Mouse (Mus musculus) heart, embryonic 14.5 days (tissue): Measurements from ENCODE around the gene Myo1h. TPM values are rescaled to one million over a fixed set of nuclear protein-coding genes. Genes with fewer than 3 reads are reported as not detected.

Experiments used
- ATAC-seq: fragments of 200-750 bp; cut with Nextera tagmentation; 2 replicates; pipeline ENCODE4 v1.8.0; 2017; ENCODE audit warnings: low read depth, moderate TSS enrichment; ENCODE audit not compliant: insufficient number of reproducible peaks, insufficient read depth, low FRiP score
- H3K27ac ChIP-seq, 2 experiments: fragments of 200-500 bp in 1 of 2; fragments of 300-500 bp in 1 of 2; sonication (generic) in 1 of 2; replicated peaks in 1 of 2; 2 replicates each; pipeline ENCODE4 v1.5.1; 2012 to 2014; ENCODE audit warnings: low read depth in 2 of 2, low read length in 2 of 2, control low read depth in 1 of 2, mild to moderate bottlenecking in 1 of 2, mixed read lengths in 1 of 2; ENCODE audit not compliant: control insufficient read depth in 1 of 2, insufficient read depth in 1 of 2
- H3K27me3 ChIP-seq: fragments of 300-500 bp; sonication (generic); 2 replicates; pipeline ENCODE4 v1.6.1; 2014; ENCODE audit warnings: mild to moderate bottlenecking, low read length, control low read depth; ENCODE audit not compliant: control insufficient read depth, insufficient read depth
- H3K36me3 ChIP-seq: fragments of 300-500 bp; sonication (generic); 2 replicates; pipeline ENCODE4 v1.6.1; 2014; ENCODE audit warnings: mild to moderate bottlenecking, control low read depth, low read length, mixed read lengths; ENCODE audit not compliant: control insufficient read depth, insufficient read depth
- H3K4me1 ChIP-seq, 2 experiments: fragments of 200-500 bp in 1 of 2; fragments of 300-500 bp in 1 of 2; sonication (generic) in 1 of 2; 2 replicates each; pipeline ENCODE4 v1.6.1; 2012 to 2014; ENCODE audit warnings: low read length in 2 of 2, control low read depth in 1 of 2, mixed read lengths in 1 of 2; ENCODE audit not compliant: control insufficient read depth in 2 of 2, insufficient read depth in 2 of 2
- H3K4me2 ChIP-seq: fragments of 300-500 bp; sonication (generic); 2 replicates; pipeline ENCODE4 v1.6.1; 2014; ENCODE audit warnings: mild to moderate bottlenecking, low read length
- H3K4me3 ChIP-seq, 2 experiments: fragments of 200-500 bp in 1 of 2; fragments of 300-500 bp in 1 of 2; sonication (generic) in 1 of 2; 2 replicates each; pipeline ENCODE4 v1.5.1; 2012 to 2014; ENCODE audit warnings: low read length in 2 of 2, mild to moderate bottlenecking in 2 of 2, control low read depth in 1 of 2, low read depth in 1 of 2, moderate library complexity in 1 of 2; ENCODE audit not compliant: control insufficient read depth in 1 of 2, insufficient read depth in 1 of 2
- H3K9ac ChIP-seq: fragments of 300-500 bp; sonication (generic); 2 replicates; pipeline ENCODE4 v1.6.1; 2014; ENCODE audit warnings: mild to moderate bottlenecking, low read length
- H3K9me3 ChIP-seq: fragments of 300-500 bp; sonication (generic); 2 replicates; pipeline ENCODE4 v1.6.1; 2016; ENCODE audit warnings: low read length, control low read depth; ENCODE audit not compliant: control insufficient read depth
- WGBS: fragments of 180-500 bp; shearing (Covaris S2); extraction: QIAGEN DNeasy Blood & Tissue Kit; methylation state at CpG from one replicate; pipeline ENCODE4 v1.1.7; 2014; 5-methylcytosine and 5-hydroxymethylcytosine counted together
- polyA plus RNA-seq: library from polyadenylated mRNA; unstranded; fragments of >200 nt; fragmentation: Nextera tagmentation; extraction: Ambion mirVana; gene quantifications from 2 replicates; pipeline ENCODE4 v1.2.1, GENCODE M21; 2014

Gene Myo1h
- polyA plus RNA-seq, 1 experiment from 2014 or later: 1.4 TPM

GRCm38 (mm10) chr5:114380209-114381012, 91.4 kb downstream of the Myo1h start, which contains the start of the genes Kctd10 and Ube3b:
Gene Kctd10 (minus strand): TSS chr5:114380508.
Gene Ube3b (plus strand): TSS chr5:114380607.
- Histone ChIP-seq H3K9ac (peak within 1 kb of the TSS; percentile 84), H3K4me1 (peaks cover 19 to 56% of the 10 kb centered on the region in 2 experiments), H3K27ac (peak within 1 kb of the TSS; percentile 86 to 95), H3K36me3 (peaks cover 31% of the 10 kb centered on the region), H3K27me3 (no peaks in the 10 kb centered on the region), H3K4me2 (peak within 1 kb of the TSS; percentile 95), H3K4me3 (peak within 1 kb of the TSS; percentile 73 to 76), H3K9me3 (no peaks in the 10 kb centered on the region)
- peak; percentile 91 for ATAC-seq
- under 1% methylated on average over 74 of the region's 74 CpGs for WGBS

DNA sequence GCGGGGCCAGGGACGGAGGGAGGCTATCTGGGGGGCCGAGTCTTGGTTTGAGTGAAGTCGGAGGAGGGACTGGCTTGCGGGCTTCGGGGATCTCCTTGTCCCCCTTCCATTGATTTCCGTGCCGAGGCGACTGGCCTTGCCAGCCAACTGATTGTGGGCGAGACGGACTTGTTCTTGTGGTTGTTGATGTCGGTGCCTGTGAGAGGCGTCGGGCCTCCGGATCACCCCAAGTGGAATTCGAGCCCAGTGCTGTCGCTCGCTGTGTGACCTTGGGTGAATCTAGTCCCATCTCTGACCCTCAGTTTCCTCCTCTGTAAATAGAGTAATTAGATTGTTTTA, 92.0 kb downstream of the Myo1h start:
- peak overlapping the region; percentile 73 to 76 for H3K4me3 ChIP-seq
- peak overlapping the region; percentile 95 for H3K4me2 ChIP-seq
- no peak; the same call in 1 of the 2 replicates for ATAC-seq
- peak overlapping the region; percentile 86 to 95 for H3K27ac ChIP-seq
- H3K36me3 ChIP-seq: peaks cover 31% of the 10 kb centered on the region
- no peaks in the 10 kb centered on the region for H3K27me3 ChIP-seq
- WGBS: under 1% methylated on average over 18 of the region's 18 CpGs
- H3K4me1 ChIP-seq: peaks cover 18 to 53% of the 10 kb centered on the region in 2 experiments
- H3K9me3 ChIP-seq: no peaks in the 10 kb centered on the region
- peak overlapping the region; percentile 84 for H3K9ac ChIP-seq

GRCm38 (mm10) chr5:114383184-114383904, 94.4 kb downstream of the Myo1h start:
- Histone ChIP-seq H3K4me2 (no peak overlapping the region), H3K27me3 (no peaks in the 10 kb centered on the region), H3K4me1 (peaks cover 7 to 30% of the 10 kb centered on the region in 2 experiments), H3K36me3 (peaks cover 48% of the 10 kb centered on the region), H3K27ac (no peak overlapping the region), H3K4me3 (no peak overlapping the region), H3K9ac (no peak overlapping the region), H3K9me3 (no peaks in the 10 kb centered on the region)
- 78% methylated on average over 9 of the region's 9 CpGs for WGBS
- ATAC-seq: no peak

DNA sequence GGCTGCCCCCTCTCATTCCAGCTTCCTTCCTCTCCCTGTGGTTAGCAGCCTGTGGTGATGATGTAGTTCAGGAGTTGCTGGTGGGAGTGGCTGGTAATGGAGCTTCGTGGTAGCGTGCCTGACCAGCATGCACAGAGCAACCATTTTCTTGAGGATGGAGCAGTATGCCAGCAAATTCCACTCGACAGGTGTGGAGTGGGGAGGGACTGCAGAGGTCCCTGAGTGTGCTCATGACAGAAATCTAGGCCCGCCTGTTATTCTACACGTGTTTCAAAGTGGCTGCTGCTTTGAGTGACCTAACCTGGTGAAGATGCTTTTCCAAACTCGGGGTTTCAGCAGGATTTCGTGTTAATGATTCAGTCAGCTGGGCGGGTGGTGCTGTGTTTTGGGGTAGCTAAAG, 95.5 kb downstream of the Myo1h start:
- WGBS: 87% methylated on average over 8 of the region's 8 CpGs

GRCm38 (mm10) chr5:114393169-114393568, 104.2 kb downstream of the Myo1h start:
- WGBS: 73% methylated on average over 9 of the region's 9 CpGs
- no peak overlapping the region for H3K27ac ChIP-seq
- ATAC-seq: no peak

More for the DNA sequence above, 95.5 kb downstream of the Myo1h start:
- peaks cover 3 to 19% of the 10 kb centered on the region in 2 experiments; a peak in 3 of 4 replicates for H3K4me1 ChIP-seq
- no peak overlapping the region for H3K9ac ChIP-seq
- no peak overlapping the region for H3K4me3 ChIP-seq
- no peak overlapping the region for H3K27ac ChIP-seq
- H3K27me3 ChIP-seq: no peaks in the 10 kb centered on the region
- no peak overlapping the region for H3K4me2 ChIP-seq
- peaks cover 59% of the 10 kb centered on the region for H3K36me3 ChIP-seq
- no peaks in the 10 kb centered on the region for H3K9me3 ChIP-seq
- ATAC-seq: no peak

DNA sequence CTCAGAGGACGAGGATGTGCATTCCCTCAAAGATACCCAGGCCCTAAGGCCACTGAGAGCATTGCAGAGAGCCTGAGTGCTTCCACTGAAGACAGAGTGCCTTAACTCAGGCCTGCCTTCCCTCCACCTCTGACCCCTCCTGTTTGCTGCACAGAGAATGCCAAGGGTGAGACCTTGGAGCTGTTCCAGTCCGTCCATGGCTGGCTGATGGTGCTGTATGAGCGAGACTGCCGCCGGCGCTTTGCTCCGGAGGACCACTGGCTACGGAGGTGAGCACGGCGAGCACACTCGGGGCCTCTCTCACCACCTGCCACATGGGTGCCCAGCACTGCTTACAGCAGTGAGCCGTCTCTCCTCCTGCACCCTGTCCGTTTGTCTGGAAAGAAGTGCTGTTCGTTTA, 117.6 kb downstream of the Myo1h start:
- 88% methylated on average over 14 of the region's 14 CpGs for WGBS
- no peak overlapping the region for H3K9ac ChIP-seq
- H3K4me1 ChIP-seq: no peaks in the 10 kb centered on the region
- H3K9me3 ChIP-seq: no peaks in the 10 kb centered on the region
- no peak overlapping the region for H3K27ac ChIP-seq
- no peak for ATAC-seq
- peaks cover 100% of the 10 kb centered on the region for H3K36me3 ChIP-seq
- no peak overlapping the region for H3K4me2 ChIP-seq
- no peak overlapping the region for H3K4me3 ChIP-seq
- H3K27me3 ChIP-seq: no peaks in the 10 kb centered on the region

More at GRCm38 (mm10) chr5:114393169-114393568, 104.2 kb downstream of the Myo1h start:
- no peaks in the 10 kb centered on the region for H3K4me1 ChIP-seq
- peaks cover 97% of the 10 kb centered on the region for H3K36me3 ChIP-seq
- H3K9me3 ChIP-seq: no peaks in the 10 kb centered on the region
- H3K9ac ChIP-seq: no peak overlapping the region
- no peak overlapping the region for H3K4me2 ChIP-seq
- no peak overlapping the region for H3K4me3 ChIP-seq
- no peaks in the 10 kb centered on the region for H3K27me3 ChIP-seq

- no peak overlapping the region for H3K4me3 ChIP-seq
- no peak overlapping the region for H3K9ac ChIP-seq
- WGBS: 84% methylated on average over 10 of the region's 10 CpGs
- H3K4me2 ChIP-seq: no peak overlapping the region
- H3K27ac ChIP-seq: no peak overlapping the region
- ATAC-seq: no peak
- peaks cover 0 to 3% of the 10 kb centered on the region in 2 experiments; a peak in 2 of 4 replicates for H3K4me1 ChIP-seq
- no peaks in the 10 kb centered on the region for H3K27me3 ChIP-seq
- no peaks in the 10 kb centered on the region for H3K9me3 ChIP-seq
- H3K36me3 ChIP-seq: peaks cover 100% of the 10 kb centered on the region
Observed at GRCm38 (mm10) chr5:114407269-114407668, 118.3 kb downstream of the Myo1h start.
